Mouse (Mus musculus) MEL (cell line): ENCODE results near the gene Coro7. TPM values are rescaled to one million over a fixed set of nuclear protein-coding genes. Genes with fewer than 3 reads are reported as not detected.
"Not testable (repeated sequence)": the region's sequence is repeated elsewhere in the genome, so short reads cannot be mapped to it uniquely, and the experiment has no call there.

Experiments
- DNase-seq: peaks from one replicate; pipeline ENCODE4 v3.0.0; 2011; ENCODE audit warnings: low read depth, low spot score
- H3K27ac ChIP-seq: 2 replicates; pipeline ENCODE4 v1.5.1; 2012; ENCODE audit warnings: low read depth, mild to moderate bottlenecking, control low read depth, low read length, moderate library complexity; ENCODE audit not compliant: control insufficient read depth
- H3K27me3 ChIP-seq, 2 experiments: fragments of 150-350 bp in 1 of 2; sonication (generic) in 1 of 2; 2 replicates each; pipeline ENCODE4 v1.6.1; 2012; ENCODE audit warnings: low read length in 2 of 2, mild to moderate bottlenecking in 2 of 2, improper control_type of control experiment in 1 of 2, moderate library complexity in 1 of 2; ENCODE audit not compliant: insufficient read depth in 2 of 2, control insufficient read depth in 1 of 2
- H3K36me3 ChIP-seq, 2 experiments: 2 replicates each; pipeline ENCODE4 v1.6.1; 2012 to 2014; ENCODE audit warnings: low read length in 2 of 2, improper control_type of control experiment in 1 of 2, inconsistent platforms in 1 of 2, mild to moderate bottlenecking in 1 of 2; ENCODE audit not compliant: insufficient read depth in 2 of 2, control insufficient read depth in 1 of 2
- H3K4me1 ChIP-seq, 2 experiments: fragments of 150-350 bp in 1 of 2; sonication (generic) in 1 of 2; 2 replicates each; pipeline ENCODE4 v1.6.1; 2012; ENCODE audit warnings: low read length in 2 of 2, improper control_type of control experiment in 1 of 2, mild to moderate bottlenecking in 1 of 2; ENCODE audit not compliant: insufficient read depth in 2 of 2, control insufficient read depth in 1 of 2
- H3K4me3 ChIP-seq, 2 experiments: fragments of 150-350 bp in 1 of 2; sonication (generic) in 1 of 2; 2 replicates each; pipeline ENCODE4 v1.5.1; 2012; ENCODE audit warnings: low read depth in 2 of 2, low read length in 2 of 2, mild to moderate bottlenecking in 2 of 2, moderate library complexity in 2 of 2, control low read depth in 1 of 2, improper control_type of control experiment in 1 of 2; ENCODE audit not compliant: control insufficient read depth in 1 of 2, insufficient read depth in 1 of 2
- H3K79me2 ChIP-seq: 2 replicates; pipeline ENCODE4 v1.6.1; 2012; ENCODE audit warnings: mild to moderate bottlenecking, low read length, moderate library complexity; ENCODE audit not compliant: control insufficient read depth, poor library complexity, insufficient read depth
- H3K9ac ChIP-seq: 2 replicates; pipeline ENCODE4 v1.6.1; 2012; ENCODE audit warnings: low read depth, mild to moderate bottlenecking, control low read depth, low read length, moderate library complexity; ENCODE audit not compliant: control insufficient read depth, poor library complexity, severe bottlenecking
- H3K9me3 ChIP-seq: fragments of 150-350 bp; sonication (generic); replicated peaks from 2 replicates; pipeline ENCODE4 v1.6.1; 2012; ENCODE audit warnings: mild to moderate bottlenecking, low read length, improper control_type of control experiment, moderate library complexity; ENCODE audit not compliant: insufficient read depth
- BHLHE40 ChIP-seq: IDR thresholded peaks from 2 replicates; pipeline ENCODE4 v1.6.1; 2012; ENCODE audit warnings: low read depth, mild to moderate bottlenecking, inconsistent platforms, low read length, improper control_type of control experiment, borderline replicate concordance
- CHD2 ChIP-seq: IDR thresholded peaks from 2 replicates; pipeline ENCODE4 v1.6.1; 2011; ENCODE audit warnings: low read length, improper control_type of control experiment
- CTCF ChIP-seq, 3 experiments: IDR thresholded peaks in 2 of 3; conservative IDR thresholded peaks in 1 of 3; 2 replicates each; pipeline ENCODE4 v1.5.1; 2011 to 2012; ENCODE audit warnings: low read length in 3 of 3, low read depth in 2 of 3, mild to moderate bottlenecking in 2 of 3, improper control_type of control experiment in 1 of 3, inconsistent platforms in 1 of 3, mixed read lengths in 1 of 3, moderate library complexity in 1 of 3; ENCODE audit not compliant: control insufficient read depth in 1 of 3, insufficient read depth in 1 of 3, poor library complexity in 1 of 3, severe bottlenecking in 1 of 3
- EP300 ChIP-seq, 2 experiments: IDR thresholded peaks; 2 replicates each; pipeline ENCODE4 v1.6.1; 2011; ENCODE audit warnings: improper control_type of control experiment in 2 of 2, low read length in 2 of 2, low read depth in 1 of 2, mild to moderate bottlenecking in 1 of 2
- ETS1 ChIP-seq: IDR thresholded peaks from 2 replicates; pipeline ENCODE4 v1.6.1; 2012; ENCODE audit warnings: low read depth, mild to moderate bottlenecking, inconsistent platforms, low read length, improper control_type of control experiment, moderate library complexity
- GATA1 ChIP-seq: IDR thresholded peaks from 2 replicates; pipeline ENCODE4 v1.6.1; 2011; ENCODE audit warnings: low read depth, low read length, improper control_type of control experiment
- HCFC1 ChIP-seq: IDR thresholded peaks from 2 replicates; pipeline ENCODE4 v1.6.1; 2012; ENCODE audit warnings: low read depth, mild to moderate bottlenecking, inconsistent platforms, low read length, improper control_type of control experiment, moderate library complexity
- JUND ChIP-seq: IDR thresholded peaks from 2 replicates; pipeline ENCODE4 v1.6.1; 2011; ENCODE audit warnings: low read depth, mild to moderate bottlenecking, improper control_type of control experiment, low read length
- MAFK ChIP-seq: IDR thresholded peaks from 2 replicates; pipeline ENCODE4 v1.6.1; 2011; ENCODE audit warnings: low read depth, mild to moderate bottlenecking, low read length, improper control_type of control experiment, borderline replicate concordance
- MAX ChIP-seq: IDR thresholded peaks from 2 replicates; pipeline ENCODE4 v1.6.1; 2011; ENCODE audit warnings: low read length, improper control_type of control experiment
- MAZ ChIP-seq: IDR thresholded peaks from 2 replicates; pipeline ENCODE4 v1.6.1; 2012; ENCODE audit warnings: low read depth, mild to moderate bottlenecking, inconsistent platforms, low read length, improper control_type of control experiment
- MXI1 ChIP-seq: IDR thresholded peaks from 2 replicates; pipeline ENCODE4 v1.6.1; 2011; ENCODE audit warnings: mild to moderate bottlenecking, low read depth, low read length, improper control_type of control experiment
- MYC ChIP-seq: IDR thresholded peaks from 2 replicates; pipeline ENCODE4 v1.6.1; 2011; ENCODE audit warnings: low read depth, mild to moderate bottlenecking, low read length, improper control_type of control experiment, moderate library complexity
- RCOR1 ChIP-seq: IDR thresholded peaks from 2 replicates; pipeline ENCODE4 v1.6.1; 2012; ENCODE audit warnings: low read depth, mild to moderate bottlenecking, inconsistent platforms, low read length, improper control_type of control experiment
- TAL1 ChIP-seq: IDR thresholded peaks from 2 replicates; pipeline ENCODE4 v1.6.1; 2012; ENCODE audit warnings: mild to moderate bottlenecking, inconsistent platforms, low read length, moderate library complexity, mixed read lengths
- TCF12 ChIP-seq: IDR thresholded peaks from 2 replicates; pipeline ENCODE4 v1.6.1; 2014; ENCODE audit warnings: low read depth, mild to moderate bottlenecking, inconsistent platforms, low read length, improper control_type of control experiment, moderate library complexity
- USF1 ChIP-seq: IDR thresholded peaks from 2 replicates; pipeline ENCODE4 v1.6.1; 2014; ENCODE audit warnings: low read depth, mild to moderate bottlenecking, inconsistent platforms, low read length, improper control_type of control experiment, moderate library complexity
- ZMIZ1 ChIP-seq: IDR thresholded peaks from 2 replicates; pipeline ENCODE4 v1.6.1; 2012; ENCODE audit warnings: low read depth, mild to moderate bottlenecking, inconsistent platforms, low read length, improper control_type of control experiment, moderate library complexity
- ZNF384 ChIP-seq: IDR thresholded peaks from 2 replicates; pipeline ENCODE4 v1.6.1; 2012; ENCODE audit warnings: low read depth, mild to moderate bottlenecking, inconsistent platforms, low read length, improper control_type of control experiment
- polyA plus RNA-seq, 2 experiments: library from polyadenylated mRNA; stranded (reverse) in 1 of 2; unstranded in 1 of 2; fragments of >175 nt in 1 of 2; fragments of >200 nt in 1 of 2; gene quantifications; 2 replicates each; pipeline versions ENCODE4 v1.2.1 to v1.2.4; 2012; ENCODE audit warnings: low replicate concordance in 2 of 2, low read depth in 1 of 2; ENCODE audit not compliant: insufficient read length in 2 of 2, insufficient read depth in 1 of 2, missing spikeins in 1 of 2
- total RNA-seq: library from RNA; depleted of rRNA; stranded (reverse); fragments of 300-350 nt; gene quantifications from 2 replicates; pipeline ENCODE4 v1.2.3, GENCODE M21; 2012

Gene Coro7
- total and polyA plus RNA-seq, 3 experiments: 9.8 to 38.3 TPM; not detected in 1

DNA sequence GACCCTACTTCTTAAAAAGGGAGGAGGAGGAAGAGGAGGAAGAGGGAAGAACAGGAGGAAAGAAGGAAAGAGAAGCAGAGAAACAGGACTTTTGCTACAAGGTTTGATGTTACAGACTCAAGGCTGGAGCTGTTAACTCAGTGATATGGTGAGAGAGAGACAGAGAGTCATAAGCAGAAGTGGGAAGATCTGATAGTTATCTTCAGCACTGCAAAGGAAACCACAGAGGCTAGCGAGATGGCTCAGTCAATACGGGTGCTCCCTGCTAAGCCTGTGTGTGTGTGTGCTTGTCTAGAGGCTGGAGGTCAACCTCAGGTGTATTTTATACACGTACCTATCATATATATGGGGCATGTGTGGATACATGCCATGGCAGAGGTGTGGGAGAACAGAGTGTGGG lies 95.8 kb downstream of the Coro7 start:
- Histone ChIP-seq H3K27ac (peak overlapping the region; percentile 67), H3K27me3 (no peaks in the 10 kb centered on the region), H3K9ac (no peak overlapping the region)

DNA sequence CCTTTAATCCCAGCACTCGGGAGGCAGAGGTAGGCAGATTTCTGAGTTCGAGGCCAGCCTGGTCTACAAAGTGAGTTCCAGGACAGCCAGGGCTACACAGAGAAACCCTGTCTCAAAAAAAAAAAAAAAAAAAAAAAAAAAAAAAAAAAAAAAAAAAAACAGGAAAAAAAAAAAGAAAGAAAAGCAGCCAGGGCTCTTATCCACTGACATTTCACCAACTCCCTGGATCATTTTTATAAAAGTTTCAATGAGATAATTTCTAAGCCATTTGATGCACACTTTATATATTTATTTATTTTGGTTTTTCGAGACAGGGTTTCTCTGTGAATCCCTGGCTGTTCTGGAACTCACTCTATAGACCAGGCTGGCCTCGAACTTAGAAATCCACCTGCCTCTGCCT lies 98.4 kb downstream of the Coro7 start:
- not testable (repeated sequence) for DNase-seq, H3K9me3 ChIP-seq, H3K27ac ChIP-seq, H3K27me3 ChIP-seq, H3K9ac ChIP-seq, H3K79me2 ChIP-seq, H3K4me3 ChIP-seq
- Histone ChIP-seq H3K4me1 (peaks cover 7 to 30% of the 10 kb centered on the region in 2 experiments), H3K36me3 (peaks cover 0 to 20% of the 10 kb centered on the region in 2 experiments; a peak in 2 of 4 replicates)
- peak; percentile 60; the same call in 1 of the 2 replicates for TF ChIP-seq ZNF384

More for the DNA sequence above, 95.8 kb downstream of the Coro7 start:
- TF ChIP-seq HCFC1 (0 out of 2 replicates have a peak, but pooled peaks have one; percentile 30), GATA1 (peak; percentile 96), TAL1 (peak; percentile 60), ZMIZ1 (no peak), MAX (peak; percentile 36; the same call in 1 of the 2 replicates), ETS1 (peak; percentile 65), MAZ (no peak), EP300 (IDR thresholded peaks at IDR 0.05; ENCODE audit: low read depth in 1 of 2, low read length in 2 of 2) (peak; percentile 75 to 95), TCF12 (peak; percentile 80), RCOR1 (peak; percentile 86), CTCF (IDR thresholded peaks at IDR 0.05 in 2 of 3, conservative IDR thresholded peaks at IDR 0.05 in 1 of 3; ENCODE audit: control insufficient read depth in 1 of 3, insufficient read depth in 1 of 3, low read depth in 2 of 3, low read length in 3 of 3, poor library complexity in 1 of 3, severe bottlenecking in 1 of 3) (no peak), MXI1 (0 out of 2 replicates have a peak, but pooled peaks have one; percentile 1), BHLHE40 (no peak), MYC (0 out of 2 replicates have a peak, but pooled peaks have one; percentile 24)
- H3K9me3 ChIP-seq: no peaks in the 10 kb centered on the region
- H3K4me1 ChIP-seq: peaks cover 12 to 39% of the 10 kb centered on the region in 2 experiments
- peak; percentile 88 for DNase-seq
- peaks cover 0 to 23% of the 10 kb centered on the region in 2 experiments; a peak in 2 of 4 replicates for H3K36me3 ChIP-seq
- H3K79me2 ChIP-seq: no peaks in the 10 kb centered on the region
- H3K4me3 ChIP-seq: peak overlapping the region in 1 of 2 experiments; percentile 22; a peak in 2 of 4 replicates

DNA sequence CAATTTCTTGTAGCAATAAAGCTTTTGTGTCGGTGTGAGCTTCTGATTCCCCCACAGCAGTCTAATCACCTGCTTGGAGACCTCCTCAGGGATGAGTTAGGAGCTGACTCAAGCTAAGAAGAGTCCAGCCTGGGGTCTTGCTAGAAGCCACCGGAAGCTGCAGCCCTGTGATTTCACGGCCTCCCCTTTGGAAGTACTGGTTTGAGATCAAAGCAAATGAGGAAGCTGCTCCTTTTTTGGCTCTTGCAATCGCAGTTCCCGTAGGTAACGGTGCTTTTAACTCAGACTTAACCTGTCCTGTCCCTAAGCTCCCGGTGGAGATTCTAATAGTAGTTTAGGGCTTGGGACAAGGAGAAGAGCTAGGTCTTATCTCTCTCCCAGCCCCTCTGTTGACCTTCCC lies 100.9 kb downstream of the Coro7 start:
- no peaks in the 10 kb centered on the region for H3K9me3 ChIP-seq
- peaks cover 3 to 12% of the 10 kb centered on the region in 2 experiments for H3K4me1 ChIP-seq
- no peaks in the 10 kb centered on the region for H3K27me3 ChIP-seq
- DNase-seq: no peak
- no peak overlapping the region for H3K9ac ChIP-seq
- H3K4me3 ChIP-seq: no peak overlapping the region
- H3K27ac ChIP-seq: no peak overlapping the region
- TF ChIP-seq CHD2: no peak
- no peak for TF ChIP-seq JUND
- no peak for TF ChIP-seq RCOR1
- TF ChIP-seq USF1: no peak
- TF ChIP-seq MAFK: no peak
- no peak for TF ChIP-seq EP300 (IDR thresholded peaks at IDR 0.05; ENCODE audit: low read depth in 1 of 2, low read length in 2 of 2)
- peaks cover 0 to 9% of the 10 kb centered on the region in 2 experiments; a peak in 2 of 4 replicates for H3K36me3 ChIP-seq
- H3K79me2 ChIP-seq: no peaks in the 10 kb centered on the region
